Mouse (Mus musculus) embryonic fibroblast, embryonic 13.5 days (primary cell): ENCODE results near the gene Chn2. TPM values are rescaled to one million over a fixed set of nuclear protein-coding genes. Genes with fewer than 3 reads are reported as not detected.

Source experiments
- H3K27ac ChIP-seq: 2 replicates; pipeline ENCODE4 v1.5.1; 2012; ENCODE audit warnings: low read length, control low read depth, inconsistent platforms; ENCODE audit not compliant: insufficient read depth
- H3K4me1 ChIP-seq: 2 replicates; pipeline ENCODE4 v1.6.1; 2011; ENCODE audit warnings: low read length; ENCODE audit not compliant: control insufficient read depth, insufficient read depth
- H3K4me3 ChIP-seq: 2 replicates; pipeline ENCODE4 v1.5.1; 2011; ENCODE audit warnings: mild to moderate bottlenecking, control low read depth, low read length; ENCODE audit not compliant: insufficient read depth
- CTCF ChIP-seq: IDR thresholded peaks from 2 replicates; pipeline ENCODE4 v1.5.1; 2011; ENCODE audit warnings: mild to moderate bottlenecking, control low read depth, low read length, moderate library complexity, borderline replicate concordance; ENCODE audit not compliant: insufficient read depth
- POLR2A ChIP-seq: IDR thresholded peaks from 2 replicates; pipeline ENCODE4 v1.6.1; 2011; ENCODE audit warnings: low read depth, mild to moderate bottlenecking, control low read depth, low read length, moderate library complexity
- polyA plus RNA-seq: library from polyadenylated mRNA; stranded (reverse); fragments of >200 nt; gene quantifications from 2 replicates; pipeline ENCODE4 v1.2.4, GENCODE M21; 2011; ENCODE audit warnings: low read depth; ENCODE audit not compliant: missing spikeins, insufficient read length

Gene Chn2
- polyA plus RNA-seq, 1 experiment: 3.2 TPM

- H3K4me1 ChIP-seq: no peaks in the 10 kb centered on the region
- no peak overlapping the region for H3K4me3 ChIP-seq
- H3K27ac ChIP-seq: no peak overlapping the region
- TF ChIP-seq POLR2A (no peak), CTCF (no peak)
Measured at GRCm38 (mm10) chr6:54142848-54143651, 103.7 kb downstream of the Chn2 start.

GRCm38 (mm10) chr6:54143652-54143960 is 104.3 kb downstream of the Chn2 start:
- Histone ChIP-seq H3K4me1 (no peaks in the 10 kb centered on the region), H3K4me3 (no peak overlapping the region)
- TF ChIP-seq CTCF (no peak), POLR2A (no peak)

GRCm38 (mm10) chr6:54148844-54149526 is 109.6 kb downstream of the Chn2 start:
- H3K4me1 ChIP-seq: peaks cover 3% of the 10 kb centered on the region
- no peak overlapping the region for H3K4me3 ChIP-seq
- H3K27ac ChIP-seq: no peak overlapping the region
- no peak for TF ChIP-seq CTCF
- no peak for TF ChIP-seq POLR2A

More at GRCm38 (mm10) chr6:54143652-54143960, 104.3 kb downstream of the Chn2 start:
- no peak overlapping the region for H3K27ac ChIP-seq

- TF ChIP-seq CTCF (no peak), POLR2A (no peak)
- Histone ChIP-seq H3K4me1 (peaks cover 3% of the 10 kb centered on the region), H3K27ac (no peak overlapping the region), H3K4me3 (no peak overlapping the region)
Measured at GRCm38 (mm10) chr6:54150821-54151220, 111.5 kb downstream of the Chn2 start.

- no peak for TF ChIP-seq POLR2A
- TF ChIP-seq CTCF: no peak
Measured at GRCm38 (mm10) chr6:54151443-54152241, 112.3 kb downstream of the Chn2 start.

GRCm38 (mm10) chr6:54157097-54157496 is 117.7 kb downstream of the Chn2 start:
- Histone ChIP-seq H3K27ac (no peak overlapping the region), H3K4me3 (no peak overlapping the region), H3K4me1 (no peaks in the 10 kb centered on the region)
- TF ChIP-seq CTCF: no peak
- no peak for TF ChIP-seq POLR2A

More at GRCm38 (mm10) chr6:54151443-54152241, 112.3 kb downstream of the Chn2 start:
- H3K4me3 ChIP-seq: no peak overlapping the region
- no peak overlapping the region for H3K27ac ChIP-seq
- H3K4me1 ChIP-seq: peaks cover 3% of the 10 kb centered on the region

GRCm38 (mm10) chr6:54158317-54158716 is 119.0 kb downstream of the Chn2 start:
- Histone ChIP-seq H3K4me1 (no peaks in the 10 kb centered on the region), H3K4me3 (no peak overlapping the region), H3K27ac (no peak overlapping the region)
- no peak for TF ChIP-seq CTCF
- TF ChIP-seq POLR2A: no peak

GRCm38 (mm10) chr6:54160677-54161076 is 121.3 kb downstream of the Chn2 start:
- TF ChIP-seq POLR2A (no peak), CTCF (no peak)
- no peak overlapping the region for H3K4me3 ChIP-seq
- H3K27ac ChIP-seq: no peak overlapping the region
- H3K4me1 ChIP-seq: no peaks in the 10 kb centered on the region

GRCm38 (mm10) chr6:54161246-54161645 is 121.9 kb downstream of the Chn2 start:
- no peak for TF ChIP-seq POLR2A
- no peak for TF ChIP-seq CTCF
- H3K27ac ChIP-seq: no peak overlapping the region
- no peak overlapping the region for H3K4me3 ChIP-seq
- no peaks in the 10 kb centered on the region for H3K4me1 ChIP-seq
